Mouse (Mus musculus) small intestine, adult 2 months (tissue): ENCODE measurements at regions not wholly inside any gene's neighbourhood (a gene's known extent, or its start where the extent isn't known, plus 50 kb on each side); places are given as distances from the start of the nearest gene placed in this dataset.

Experiments used
- H3K27ac ChIP-seq: fragments of 200-500 bp; 2 replicates; pipeline ENCODE4 v1.5.1; 2012; ENCODE audit warnings: low read depth, low read length, control low read depth, inconsistent platforms; ENCODE audit not compliant: insufficient read depth
- H3K27me3 ChIP-seq: fragments of 200-500 bp; 2 replicates; pipeline ENCODE4 v1.6.1; 2012; ENCODE audit warnings: mild to moderate bottlenecking, moderate library complexity, low read length, inconsistent platforms; ENCODE audit not compliant: control insufficient read depth, insufficient read depth
- H3K36me3 ChIP-seq: fragments of 200-500 bp; 2 replicates; pipeline ENCODE4 v1.6.1; 2012; ENCODE audit warnings: mild to moderate bottlenecking, low read length, control low read depth, inconsistent platforms; ENCODE audit not compliant: control insufficient read depth, insufficient read depth
- H3K4me1 ChIP-seq: fragments of 200-500 bp; 2 replicates; pipeline ENCODE4 v1.6.1; 2012; ENCODE audit warnings: low read length, inconsistent platforms, mixed read lengths; ENCODE audit not compliant: control insufficient read depth, insufficient read depth, insufficient read length
- H3K4me3 ChIP-seq: fragments of 200-500 bp; 2 replicates; pipeline ENCODE4 v1.5.1; 2012; ENCODE audit warnings: low read depth, mild to moderate bottlenecking, control low read depth, inconsistent platforms, low read length, moderate library complexity
- CTCF ChIP-seq: fragments of 200-500 bp; IDR thresholded peaks from 2 replicates; pipeline ENCODE4 v1.5.1; 2012; ENCODE audit warnings: low read depth, mild to moderate bottlenecking, control low read depth, inconsistent platforms, low read length, moderate library complexity, mixed read lengths; ENCODE audit not compliant: insufficient replicate concordance, insufficient read length; ENCODE audit errors: extremely low read depth
- POLR2A ChIP-seq: fragments of 200-500 bp; IDR thresholded peaks from 2 replicates; pipeline ENCODE4 v1.6.1; 2012; ENCODE audit warnings: low read depth, mild to moderate bottlenecking, control low read depth, inconsistent platforms, low read length, moderate library complexity
- WGBS: fragments of 180-500 bp; shearing (Covaris S2); methylation state at CpG from one replicate; pipeline ENCODE4 v1.1.7; 2018; 5-methylcytosine and 5-hydroxymethylcytosine counted together

DNA sequence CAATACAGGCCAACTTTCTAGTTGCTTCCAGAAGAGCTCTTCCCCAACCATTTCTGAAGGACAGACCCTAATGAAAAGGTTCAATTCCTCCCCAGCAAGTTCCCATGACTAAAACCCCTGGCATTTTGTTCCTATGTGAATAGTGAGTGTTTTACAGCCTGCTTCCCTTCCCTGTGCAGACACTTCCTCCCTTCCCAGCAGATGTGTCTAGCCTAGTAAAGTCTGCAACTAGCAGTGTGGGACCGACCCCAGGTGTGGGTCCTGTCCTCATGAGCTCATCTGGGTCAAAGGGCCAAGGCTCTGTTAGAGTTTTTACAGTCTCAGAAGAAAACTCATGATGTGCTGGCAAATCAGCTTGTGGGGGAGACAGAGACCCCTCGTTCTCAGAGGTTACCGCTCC lies 50.9 kb upstream of the Ier3 start:
- Histone ChIP-seq H3K27ac (peak overlapping the region; percentile 18; the same call in 1 of the 2 replicates), H3K36me3 (no peaks in the 10 kb centered on the region), H3K4me3 (no peak overlapping the region), H3K27me3 (no peaks in the 10 kb centered on the region), H3K4me1 (0 out of 2 replicates have a peak, but pooled peaks cover 2% of the 10 kb centered on the region)
- TF ChIP-seq POLR2A: no peak
- TF ChIP-seq CTCF: no peak
- WGBS: 73% methylated on average over 3 of the region's 3 CpGs

DNA sequence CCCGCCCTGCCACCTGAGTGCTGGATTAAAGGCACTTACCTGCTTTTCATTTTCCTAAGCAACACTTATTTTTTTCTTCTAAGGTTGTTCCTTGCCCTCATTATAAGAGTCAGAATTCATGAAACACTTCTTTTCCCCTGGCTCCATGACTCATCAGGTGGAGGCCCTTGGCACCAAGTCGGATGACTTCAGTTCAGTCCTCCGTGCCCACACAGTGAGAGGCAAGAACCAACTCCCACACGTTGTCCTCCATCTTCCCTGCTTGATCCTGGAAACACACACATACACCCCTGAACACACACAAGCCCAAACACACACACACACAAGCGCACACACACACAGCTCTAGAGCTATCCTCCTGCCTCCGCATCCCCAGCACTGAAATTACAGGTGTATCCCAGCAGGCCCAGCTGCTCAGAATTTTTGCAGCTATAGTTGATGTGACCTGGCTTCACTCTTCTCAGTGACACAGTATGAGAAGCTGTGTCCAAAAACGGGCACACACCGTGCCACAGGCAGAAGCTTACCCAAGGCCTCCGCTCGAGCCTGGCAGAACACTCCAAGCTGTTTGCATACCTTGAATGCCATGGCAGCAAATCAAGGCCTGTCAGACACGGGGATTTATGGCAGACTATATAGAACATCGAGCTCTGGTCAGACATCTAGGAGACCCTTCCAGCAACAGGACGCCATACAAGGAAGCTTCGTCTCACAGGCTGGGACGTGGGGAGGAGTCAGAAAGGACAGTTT lies 49.7 kb upstream of the Ier3 start:
- Histone ChIP-seq H3K4me3 (no peak overlapping the region), H3K27ac (peak overlapping the region; percentile 72), H3K27me3 (no peaks in the 10 kb centered on the region), H3K4me1 (peaks cover 4% of the 10 kb centered on the region; the same call in 1 of the 2 replicates), H3K36me3 (no peaks in the 10 kb centered on the region)
- no peak for TF ChIP-seq POLR2A
- no peak for TF ChIP-seq CTCF
- 71% methylated on average over 15 of the region's 15 CpGs for WGBS
